Mouse (Mus musculus): ENCODE data around the gene Bud31. TPM values are rescaled to one million over a fixed set of nuclear protein-coding genes. Genes with fewer than 3 reads are reported as not detected.

Gene Bud31
- polyA plus RNA-seq, 1 experiment, result 106 TPM

DNA sequence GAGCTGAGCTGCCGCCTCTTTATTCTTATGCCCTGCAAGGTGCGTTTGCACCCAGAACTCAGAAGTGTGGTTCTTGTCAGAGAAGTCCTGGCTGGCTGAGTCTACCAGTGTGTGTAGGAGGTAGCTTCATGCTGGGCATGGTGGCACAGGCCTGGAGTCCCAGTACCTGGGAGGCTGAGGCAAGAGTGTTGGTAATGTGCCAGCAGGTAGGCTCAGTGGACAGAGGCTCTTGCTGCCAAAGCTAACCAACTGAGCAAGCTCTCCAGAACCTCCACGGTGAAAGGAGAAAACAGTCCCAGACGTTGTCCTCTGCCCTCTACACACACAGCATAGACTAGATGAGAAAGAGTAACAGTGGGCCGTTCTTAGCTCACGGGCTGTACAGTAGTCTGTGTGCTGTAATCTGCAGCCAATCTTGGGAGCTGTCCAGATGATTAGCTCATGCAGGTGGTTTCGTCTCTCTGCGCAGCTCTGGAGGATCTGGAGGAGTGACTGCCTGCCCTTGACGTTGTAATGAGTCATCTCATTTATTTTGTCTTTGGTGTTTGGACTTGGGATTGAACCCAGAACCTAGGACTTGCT, 34.4 kb upstream of the Bud31 start:
- H3K4me1 ChIP-seq (ENCODE audit: control insufficient read depth, insufficient read depth, low read length), result no peaks in the 10 kb centered on the region
- H3K27ac ChIP-seq (ENCODE audit: insufficient read depth, low read length), result no peak overlapping the region
- H3K4me3 ChIP-seq (replicated peaks; ENCODE audit: insufficient read depth, low read depth, low read length), result no peak overlapping the region
- WGBS, result 64% methylated on average over 9 of the region's 9 CpGs
- H3K27me3 ChIP-seq (ENCODE audit: control insufficient read depth, insufficient read depth, low read length), result no peaks in the 10 kb centered on the region
- DNase-seq, result no peak
- no peak for TF ChIP-seq CTCF (IDR thresholded peaks at IDR 0.05; ENCODE audit: borderline replicate concordance, insufficient read depth, low read depth, low read length)
- no peak for TF ChIP-seq POLR2A (IDR thresholded peaks at IDR 0.05; ENCODE audit: borderline replicate concordance, insufficient read depth, low read length)

DNA sequence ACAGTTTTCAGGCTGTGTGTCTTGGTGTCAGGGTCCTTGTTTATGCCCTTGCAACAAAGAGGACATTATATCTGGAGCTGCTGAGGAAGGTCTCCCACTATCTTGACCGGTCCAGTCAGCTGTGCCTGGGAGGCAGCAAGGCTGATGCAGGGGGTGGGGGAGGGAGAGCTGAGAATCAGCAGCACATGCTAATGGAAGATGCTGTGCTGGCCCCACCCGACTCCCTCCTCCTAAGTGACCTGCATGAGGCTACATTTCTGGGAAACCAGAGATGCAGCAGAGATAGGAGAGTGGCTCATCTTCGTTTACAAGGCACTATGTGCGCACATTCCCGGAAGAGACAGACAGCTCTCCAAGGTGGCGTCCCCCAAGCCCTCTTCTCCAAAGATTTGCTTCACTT, 29.8 kb upstream of the Bud31 start:
- H3K27ac ChIP-seq (ENCODE audit: insufficient read depth, low read length), result no peak overlapping the region
- H3K4me3 ChIP-seq (replicated peaks; ENCODE audit: insufficient read depth, low read depth, low read length), result no peak overlapping the region
- no peaks in the 10 kb centered on the region for H3K27me3 ChIP-seq (ENCODE audit: control insufficient read depth, insufficient read depth, low read length)
- no peak for DNase-seq
- TF ChIP-seq CTCF (IDR thresholded peaks at IDR 0.05; ENCODE audit: borderline replicate concordance, insufficient read depth, low read depth, low read length) (no peak), POLR2A (IDR thresholded peaks at IDR 0.05; ENCODE audit: borderline replicate concordance, insufficient read depth, low read length) (no peak)
- H3K4me1 ChIP-seq (ENCODE audit: control insufficient read depth, insufficient read depth, low read length), result no peaks in the 10 kb centered on the region
- WGBS, result 90% methylated on average over 6 of the region's 6 CpGs

DNA sequence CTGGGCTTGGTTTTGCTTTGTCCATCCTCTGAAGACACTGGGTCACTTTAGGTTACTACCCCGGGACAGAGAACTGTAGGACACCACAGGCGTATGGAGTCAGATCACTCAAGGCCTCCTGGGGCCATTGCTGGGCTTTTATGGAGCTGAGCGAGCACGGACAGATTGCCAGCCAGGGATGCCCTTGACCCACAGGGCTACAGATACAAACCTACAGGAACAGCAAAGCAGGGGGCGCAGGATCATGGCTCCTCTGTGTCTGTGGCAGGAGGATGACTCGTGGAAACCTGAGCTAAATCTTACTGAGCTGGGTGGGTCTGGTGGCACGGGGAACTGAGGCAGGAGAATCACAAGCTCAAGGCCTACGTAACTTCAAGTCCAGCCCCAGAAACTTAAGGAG, 27.6 kb upstream of the Bud31 start:
- TF ChIP-seq CTCF (IDR thresholded peaks at IDR 0.05; ENCODE audit: borderline replicate concordance, insufficient read depth, low read depth, low read length) (no peak), POLR2A (IDR thresholded peaks at IDR 0.05; ENCODE audit: borderline replicate concordance, insufficient read depth, low read length) (no peak)

DNA sequence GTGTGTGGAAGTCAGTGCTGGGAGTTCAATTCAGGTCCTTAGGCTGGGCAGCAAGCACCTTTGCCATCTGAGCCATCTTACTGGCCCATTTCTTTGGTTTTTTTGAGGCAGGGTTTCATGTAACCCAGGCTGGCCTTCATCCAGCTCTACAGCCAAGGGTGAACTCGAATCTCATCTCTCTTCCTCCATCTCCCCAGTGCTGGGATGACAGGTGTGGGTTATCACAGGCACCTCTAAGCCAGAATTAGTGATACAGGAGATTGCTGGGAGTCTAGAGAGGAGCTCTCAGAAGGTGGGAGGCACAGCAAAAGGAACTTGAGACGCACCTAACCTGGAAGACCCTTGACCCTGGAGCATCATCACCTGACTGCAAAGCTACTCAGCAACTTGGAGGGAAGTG, 26.7 kb upstream of the Bud31 start:
- 50% methylated on average over 2 of the region's 2 CpGs for WGBS
- TF ChIP-seq CTCF (IDR thresholded peaks at IDR 0.05; ENCODE audit: borderline replicate concordance, insufficient read depth, low read depth, low read length), result no peak
- TF ChIP-seq POLR2A (IDR thresholded peaks at IDR 0.05; ENCODE audit: borderline replicate concordance, insufficient read depth, low read length), result no peak
- H3K4me3 ChIP-seq (replicated peaks; ENCODE audit: insufficient read depth, low read depth, low read length), result no peak overlapping the region

More for the DNA sequence above, 27.6 kb upstream of the Bud31 start:
- Histone ChIP-seq H3K4me1 (ENCODE audit: control insufficient read depth, insufficient read depth, low read length) (no peaks in the 10 kb centered on the region), H3K27me3 (ENCODE audit: control insufficient read depth, insufficient read depth, low read length) (no peaks in the 10 kb centered on the region), H3K27ac (ENCODE audit: insufficient read depth, low read length) (no peak overlapping the region), H3K4me3 (replicated peaks; ENCODE audit: insufficient read depth, low read depth, low read length) (no peak overlapping the region)
- WGBS, result 75% methylated on average over 8 of the region's 8 CpGs
- DNase-seq, result no peak

DNA sequence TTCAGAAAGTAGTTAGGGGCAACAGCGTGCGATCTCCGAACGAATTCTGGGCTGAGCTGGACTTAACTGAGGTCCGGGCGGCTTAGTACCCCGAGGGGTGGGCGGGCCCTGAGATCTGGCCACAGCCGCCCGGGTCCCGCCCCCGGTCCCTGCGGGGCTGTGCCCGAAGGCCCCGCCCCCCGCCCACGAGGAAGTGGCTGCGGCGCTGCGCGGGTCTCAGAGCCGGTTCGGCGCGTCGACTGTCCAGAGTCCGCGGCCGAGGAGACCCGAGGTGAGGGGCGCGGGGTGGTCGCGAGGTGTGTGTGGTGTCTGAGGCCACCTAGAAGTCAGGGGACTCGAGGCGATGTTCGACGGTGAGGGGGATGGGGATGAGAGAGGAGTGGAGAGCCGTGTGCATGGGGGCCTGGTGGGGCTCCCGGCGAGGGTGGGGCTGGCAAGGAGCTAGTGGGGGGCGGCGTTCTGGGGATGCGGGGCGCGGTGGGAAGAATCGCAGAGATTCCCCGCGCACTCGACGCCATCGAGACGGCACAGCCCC, 26.0 kb upstream of the Bud31 start, which contains the start of gene Arpc1b:
Gene Arpc1b (plus strand): TSS at position 145 of the 535 bp plus-strand sequence.
- H3K27ac ChIP-seq (ENCODE audit: insufficient read depth, low read length), result no peak within 1 kb of the TSS
- no peak for DNase-seq
- TF ChIP-seq POLR2A (IDR thresholded peaks at IDR 0.05; ENCODE audit: borderline replicate concordance, insufficient read depth, low read length) (no peak), CTCF (IDR thresholded peaks at IDR 0.05; ENCODE audit: borderline replicate concordance, insufficient read depth, low read depth, low read length) (no peak)
- no peaks in the 10 kb centered on the region for H3K27me3 ChIP-seq (ENCODE audit: control insufficient read depth, insufficient read depth, low read length)
- peak within 1 kb of the TSS; percentile 24 for H3K4me3 ChIP-seq (replicated peaks; ENCODE audit: insufficient read depth, low read depth, low read length)
- WGBS, result 2% methylated on average over 53 of the region's 53 CpGs
- no peaks in the 10 kb centered on the region for H3K4me1 ChIP-seq (ENCODE audit: control insufficient read depth, insufficient read depth, low read length)

More for the DNA sequence above, 26.7 kb upstream of the Bud31 start:
- Histone ChIP-seq H3K27me3 (ENCODE audit: control insufficient read depth, insufficient read depth, low read length) (no peaks in the 10 kb centered on the region), H3K4me1 (ENCODE audit: control insufficient read depth, insufficient read depth, low read length) (no peaks in the 10 kb centered on the region), H3K27ac (ENCODE audit: insufficient read depth, low read length) (no peak overlapping the region)
- DNase-seq, result no peak

DNA sequence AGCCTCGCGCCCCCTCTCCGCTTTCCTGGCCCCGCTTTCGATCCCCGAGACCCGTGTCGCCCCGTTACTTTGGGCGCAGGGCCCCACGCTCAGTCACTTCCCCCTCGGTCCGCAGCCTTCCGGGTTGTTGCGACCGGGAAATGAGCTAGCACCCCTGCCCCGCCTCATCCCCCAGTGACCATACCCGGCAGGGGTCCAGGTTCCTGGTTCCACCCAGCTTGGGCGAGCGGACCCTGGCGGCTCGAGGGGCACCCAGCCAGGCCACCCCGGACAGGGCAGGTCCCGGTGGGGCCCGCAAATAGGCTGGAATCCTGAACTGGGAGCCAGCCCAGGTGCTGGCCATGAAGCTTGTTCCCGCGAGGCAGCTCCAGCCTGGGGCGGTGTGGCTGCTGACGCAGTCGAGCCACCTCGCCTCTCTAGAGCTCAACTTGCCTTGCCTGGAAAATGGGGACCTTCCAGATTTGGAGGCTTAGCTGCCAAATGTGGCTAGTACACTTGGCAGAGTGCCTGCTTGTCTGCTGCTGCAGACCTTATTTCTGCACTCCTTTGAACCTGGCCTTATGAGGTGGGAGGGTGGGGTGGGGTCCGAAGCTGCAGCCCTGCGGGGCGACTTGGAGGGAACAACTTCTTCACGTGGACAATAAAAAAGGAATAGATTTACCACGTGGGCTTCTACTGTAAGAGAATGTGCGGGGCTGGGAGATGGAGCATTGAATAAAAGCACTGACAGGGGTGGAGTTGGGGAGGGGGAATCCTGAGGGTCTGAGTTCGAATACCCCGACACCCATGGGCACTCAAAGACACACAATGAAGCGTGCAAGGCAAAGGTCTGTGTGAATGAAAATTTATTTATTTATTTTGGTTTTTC, 25.3 kb upstream of the Bud31 start:
- WGBS, result 16% methylated on average over 35 of the region's 40 CpGs
- Histone ChIP-seq H3K27ac (ENCODE audit: insufficient read depth, low read length) (no peak overlapping the region), H3K4me1 (ENCODE audit: control insufficient read depth, insufficient read depth, low read length) (no peaks in the 10 kb centered on the region), H3K4me3 (replicated peaks; ENCODE audit: insufficient read depth, low read depth, low read length) (peak overlapping the region; percentile 24), H3K27me3 (ENCODE audit: control insufficient read depth, insufficient read depth, low read length) (no peaks in the 10 kb centered on the region)
- no peak for TF ChIP-seq CTCF (IDR thresholded peaks at IDR 0.05; ENCODE audit: borderline replicate concordance, insufficient read depth, low read depth, low read length)
- peak in 1 of 2 experiments; percentile 30 for DNase-seq

DNA sequence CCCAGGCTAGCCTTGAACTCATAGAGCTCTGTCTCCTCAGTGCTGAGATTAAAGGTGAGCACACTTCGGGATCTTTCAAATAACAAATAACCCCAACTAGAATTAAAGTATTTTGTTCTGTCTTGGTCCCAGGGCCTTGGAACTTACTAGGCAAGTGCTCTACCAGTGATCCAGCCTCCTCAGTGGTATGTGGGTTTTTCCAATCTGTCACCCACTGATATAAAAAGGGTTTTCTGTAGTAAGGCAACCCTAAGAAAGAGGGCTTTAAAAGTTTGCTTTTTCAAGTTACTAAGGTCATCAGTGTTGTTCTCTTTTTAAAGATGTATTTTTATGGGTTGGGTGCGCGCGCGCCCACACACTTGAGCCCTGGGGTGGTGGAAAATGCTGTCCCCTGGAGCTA, 24.4 kb upstream of the Bud31 start:
- Histone ChIP-seq H3K27me3 (ENCODE audit: control insufficient read depth, insufficient read depth, low read length) (no peaks in the 10 kb centered on the region), H3K4me1 (ENCODE audit: control insufficient read depth, insufficient read depth, low read length) (no peaks in the 10 kb centered on the region), H3K4me3 (replicated peaks; ENCODE audit: insufficient read depth, low read depth, low read length) (no peak overlapping the region), H3K27ac (ENCODE audit: insufficient read depth, low read length) (no peak overlapping the region)
- TF ChIP-seq CTCF (IDR thresholded peaks at IDR 0.05; ENCODE audit: borderline replicate concordance, insufficient read depth, low read depth, low read length) (no peak), POLR2A (IDR thresholded peaks at IDR 0.05; ENCODE audit: borderline replicate concordance, insufficient read depth, low read length) (no peak)
- WGBS, result 95% methylated on average over 5 of the region's 5 CpGs
- no peak for DNase-seq

All from cerebellum, adult 2 months (tissue).